Mouse (Mus musculus) limb, embryonic 15.5 days (tissue): ENCODE data around the gene Igf1r. TPM values are rescaled to one million over a fixed set of nuclear protein-coding genes. Genes with fewer than 3 reads are reported as not detected.

ENCODE experiments used
- ATAC-seq: fragments of 200-750 bp; cut with Nextera tagmentation; 2 replicates; pipeline ENCODE4 v1.8.0; 2017; ENCODE audit warnings: low read depth, moderate TSS enrichment; ENCODE audit not compliant: insufficient number of reproducible peaks, low FRiP score, low TSS enrichment
- H3K27ac ChIP-seq: fragments of 300-500 bp; sonication (generic); 2 replicates; pipeline ENCODE4 v1.5.1; 2015; ENCODE audit warnings: moderate library complexity, mild to moderate bottlenecking, inconsistent platforms
- H3K27me3 ChIP-seq: fragments of 300-500 bp; sonication (generic); 2 replicates; pipeline ENCODE4 v1.6.1; 2015; ENCODE audit warnings: inconsistent platforms
- H3K36me3 ChIP-seq: fragments of 300-500 bp; sonication (generic); 2 replicates; pipeline ENCODE4 v1.6.1; 2015; ENCODE audit warnings: inconsistent platforms
- H3K4me1 ChIP-seq: fragments of 300-500 bp; sonication (generic); 2 replicates; pipeline ENCODE4 v1.6.1; 2015; ENCODE audit warnings: inconsistent platforms
- H3K4me2 ChIP-seq: fragments of 300-500 bp; sonication (generic); 2 replicates; pipeline ENCODE4 v1.6.1; 2015; ENCODE audit warnings: mild to moderate bottlenecking, inconsistent platforms
- H3K4me3 ChIP-seq: fragments of 300-500 bp; sonication (generic); 2 replicates; pipeline ENCODE4 v1.5.1; 2015; ENCODE audit warnings: mild to moderate bottlenecking, inconsistent platforms
- H3K9ac ChIP-seq: fragments of 300-500 bp; sonication (generic); 2 replicates; pipeline ENCODE4 v1.6.1; 2015; ENCODE audit warnings: inconsistent platforms
- H3K9me3 ChIP-seq: fragments of 300-500 bp; sonication (generic); 2 replicates; pipeline ENCODE4 v1.6.1; 2016; ENCODE audit warnings: inconsistent platforms
- WGBS: fragments of 180-500 bp; shearing (Covaris S2); methylation state at CpG from one replicate; pipeline ENCODE4 v1.1.7; 2015; 5-methylcytosine and 5-hydroxymethylcytosine counted together
- polyA plus RNA-seq: library from polyadenylated mRNA; unstranded; fragments of >200 nt; fragmentation: Nextera tagmentation; extraction: Ambion mirVana; gene quantifications from 2 replicates; pipeline ENCODE4 v1.2.1, GENCODE M21; 2015

Gene Igf1r
- polyA plus RNA-seq, 1 experiment from 2014 or later = 26.3 TPM

DNA sequence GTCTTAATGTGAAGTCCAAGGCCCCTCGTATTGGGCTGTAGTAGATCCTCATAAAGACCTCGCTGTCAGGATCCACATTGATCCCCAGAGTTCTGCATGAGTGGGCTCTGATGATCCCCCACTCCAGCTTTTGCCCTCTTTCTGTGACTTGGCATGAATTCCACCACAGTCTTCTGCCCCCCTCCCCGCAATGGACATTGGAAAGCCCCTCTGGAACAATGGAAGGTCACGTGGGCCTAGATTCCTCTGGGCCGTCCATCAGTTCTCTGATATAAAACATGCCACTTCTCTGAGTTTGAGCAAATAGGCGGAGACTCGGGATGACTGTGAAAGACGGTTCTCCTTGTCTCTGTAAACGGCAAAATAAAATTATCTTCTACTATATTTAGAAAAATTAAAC lies 8.1 kb downstream of the Igf1r start:
- H3K9me3 ChIP-seq = no peaks in the 10 kb centered on the region
- H3K9ac ChIP-seq = no peak overlapping the region
- 60% methylated on average over 9 of the region's 9 CpGs for WGBS
- H3K4me2 ChIP-seq = no peak overlapping the region
- H3K4me1 ChIP-seq = peaks cover 52% of the 10 kb centered on the region
- H3K27me3 ChIP-seq = no peaks in the 10 kb centered on the region
- no peaks in the 10 kb centered on the region for H3K36me3 ChIP-seq
- no peak for ATAC-seq
- H3K4me3 ChIP-seq = no peak overlapping the region
- H3K27ac ChIP-seq = no peak overlapping the region

DNA sequence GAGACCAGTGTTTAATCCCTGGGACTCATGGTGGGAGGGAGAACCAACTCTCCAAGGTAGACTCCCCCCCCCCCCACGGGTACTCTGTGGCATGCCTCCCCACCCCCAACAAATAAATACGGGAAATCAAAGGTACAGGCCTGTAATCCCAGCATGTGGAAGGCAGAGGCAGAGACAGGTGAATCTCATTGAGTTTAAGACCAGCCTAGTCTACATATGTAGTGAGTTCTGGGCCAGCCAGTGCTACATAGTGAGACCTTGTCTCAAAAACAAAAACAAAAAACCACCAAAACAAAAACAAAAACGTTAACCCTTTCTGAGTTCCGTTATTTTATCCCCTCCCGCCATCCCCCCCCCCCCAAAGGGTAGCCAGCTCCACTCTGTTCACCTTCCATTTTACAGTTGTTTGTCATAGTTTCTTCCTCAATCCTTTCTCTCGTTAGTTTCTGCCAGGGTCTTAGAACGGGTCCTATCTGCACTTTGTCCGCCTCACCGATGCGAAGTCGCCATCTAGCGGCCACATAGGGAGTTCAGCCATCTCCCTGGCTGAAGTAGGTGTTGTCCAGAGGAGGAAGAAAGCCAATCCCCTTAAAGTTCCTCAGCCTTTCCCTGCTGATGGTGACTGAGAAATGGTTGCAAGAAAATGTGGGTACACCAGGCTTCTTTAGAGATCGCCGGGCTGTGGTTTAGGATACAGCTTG lies 9.1 kb downstream of the Igf1r start:
- WGBS = 9% methylated on average over 14 of the region's 14 CpGs
- no peak overlapping the region for H3K4me3 ChIP-seq

GRCm38 (mm10) chr7:67963691-67964090 lies 11.1 kb downstream of the Igf1r start:
- Histone ChIP-seq H3K36me3 (no peaks in the 10 kb centered on the region), H3K4me1 (peaks cover 52% of the 10 kb centered on the region), H3K4me3 (no peak overlapping the region), H3K9me3 (no peaks in the 10 kb centered on the region), H3K9ac (no peak overlapping the region), H3K27ac (no peak overlapping the region), H3K4me2 (no peak overlapping the region), H3K27me3 (no peaks in the 10 kb centered on the region)
- 83% methylated on average over 3 of the region's 3 CpGs for WGBS
- ATAC-seq = no peak

More for the DNA sequence above, 9.1 kb downstream of the Igf1r start:
- Histone ChIP-seq H3K27me3 (no peaks in the 10 kb centered on the region), H3K36me3 (no peaks in the 10 kb centered on the region), H3K9me3 (no peaks in the 10 kb centered on the region), H3K27ac (no peak overlapping the region), H3K4me2 (no peak overlapping the region), H3K4me1 (peaks cover 54% of the 10 kb centered on the region), H3K9ac (no peak overlapping the region)
- no peak for ATAC-seq

GRCm38 (mm10) chr7:67968394-67968793 lies 15.8 kb downstream of the Igf1r start:
- H3K9me3 ChIP-seq = no peaks in the 10 kb centered on the region
- 60% methylated on average over 12 of the region's 12 CpGs for WGBS
- H3K4me2 ChIP-seq = no peak overlapping the region
- no peak for ATAC-seq
- H3K4me1 ChIP-seq = peaks cover 66% of the 10 kb centered on the region
- no peak overlapping the region for H3K9ac ChIP-seq
- H3K36me3 ChIP-seq = 0 out of 2 replicates have a peak, but pooled peaks cover 5% of the 10 kb centered on the region
- no peak overlapping the region for H3K27ac ChIP-seq
- H3K4me3 ChIP-seq = no peak overlapping the region
- no peaks in the 10 kb centered on the region for H3K27me3 ChIP-seq

GRCm38 (mm10) chr7:67969076-67969475 lies 16.4 kb downstream of the Igf1r start:
- peaks cover 72% of the 10 kb centered on the region for H3K4me1 ChIP-seq
- no peak overlapping the region for H3K9ac ChIP-seq
- WGBS = 73% methylated on average over 9 of the region's 9 CpGs
- 0 out of 2 replicates have a peak, but pooled peaks cover 5% of the 10 kb centered on the region for H3K36me3 ChIP-seq
- H3K27me3 ChIP-seq = no peaks in the 10 kb centered on the region
- no peak overlapping the region for H3K27ac ChIP-seq
- ATAC-seq = no peak
- H3K4me2 ChIP-seq = no peak overlapping the region
- H3K4me3 ChIP-seq = no peak overlapping the region
- H3K9me3 ChIP-seq = no peaks in the 10 kb centered on the region

DNA sequence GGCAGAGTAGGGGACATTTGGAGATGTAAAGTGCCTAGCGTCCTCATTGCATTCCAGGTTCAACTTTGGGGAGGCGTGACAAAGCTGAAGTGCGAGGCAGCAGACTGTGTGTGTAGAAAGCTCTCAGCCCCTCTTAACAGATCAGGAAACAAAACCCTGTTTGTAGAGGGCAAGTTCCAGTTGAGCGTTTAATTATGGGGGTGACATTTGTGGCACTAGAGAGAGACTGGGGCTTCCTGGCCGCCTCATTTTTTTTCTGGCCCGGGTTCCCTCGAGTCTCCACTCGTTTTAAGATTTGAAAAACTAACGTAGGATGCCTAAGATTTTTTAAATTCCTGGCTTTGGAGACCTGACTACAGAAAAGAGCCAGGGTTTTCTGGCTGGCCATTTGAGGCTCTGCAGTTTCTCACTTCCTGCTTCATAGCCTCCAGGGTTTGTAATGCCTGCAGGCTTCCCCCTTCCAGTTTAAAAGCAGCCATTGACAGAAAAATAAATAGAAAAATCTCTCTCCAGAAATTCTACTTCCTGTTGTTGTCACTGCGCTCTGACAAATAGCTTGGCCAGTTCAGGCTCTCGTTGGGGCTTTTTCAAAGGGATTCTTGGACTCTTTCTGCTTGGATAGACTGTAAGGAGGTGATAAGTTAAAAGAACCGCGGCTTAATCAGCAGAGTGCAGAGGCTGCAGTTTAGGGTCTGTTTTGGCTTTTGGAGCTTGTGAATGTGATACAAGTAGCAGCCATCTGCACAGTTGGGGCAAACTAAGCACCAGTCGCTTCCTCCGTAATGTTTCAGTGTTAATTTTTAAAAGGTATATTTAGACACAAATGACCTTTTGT lies 20.8 kb downstream of the Igf1r start:
- H3K9me3 ChIP-seq = no peaks in the 10 kb centered on the region
- H3K27me3 ChIP-seq = no peaks in the 10 kb centered on the region
- no peak for ATAC-seq
- peak overlapping the region; percentile 7; the same call in 1 of the 2 replicates for H3K4me3 ChIP-seq
- H3K9ac ChIP-seq = no peak overlapping the region
- H3K4me2 ChIP-seq = peak overlapping the region; percentile 25; the same call in 1 of the 2 replicates
- H3K27ac ChIP-seq = peak overlapping the region; percentile 81
- 0 out of 2 replicates have a peak, but pooled peaks cover 5% of the 10 kb centered on the region for H3K36me3 ChIP-seq
- 11% methylated on average over 15 of the region's 15 CpGs for WGBS
- H3K4me1 ChIP-seq = peaks cover 46% of the 10 kb centered on the region

GRCm38 (mm10) chr7:67981956-67982355 lies 29.3 kb downstream of the Igf1r start:
- H3K36me3 ChIP-seq = no peaks in the 10 kb centered on the region
- WGBS = 31% methylated on average over 3 of the region's 3 CpGs
- H3K4me1 ChIP-seq = peaks cover 40% of the 10 kb centered on the region
- no peak overlapping the region for H3K4me3 ChIP-seq
- H3K27me3 ChIP-seq = no peaks in the 10 kb centered on the region
- H3K4me2 ChIP-seq = no peak overlapping the region
- H3K9ac ChIP-seq = no peak overlapping the region
- no peak for ATAC-seq
- H3K27ac ChIP-seq = no peak overlapping the region
- H3K9me3 ChIP-seq = no peaks in the 10 kb centered on the region

- Histone ChIP-seq H3K4me3 (no peak overlapping the region), H3K27ac (no peak overlapping the region), H3K4me1 (peaks cover 44% of the 10 kb centered on the region), H3K27me3 (no peaks in the 10 kb centered on the region), H3K36me3 (no peaks in the 10 kb centered on the region), H3K9me3 (no peaks in the 10 kb centered on the region), H3K4me2 (no peak overlapping the region), H3K9ac (no peak overlapping the region)
- 49% methylated on average over 8 of the region's 8 CpGs for WGBS
- no peak for ATAC-seq
Observed at GRCm38 (mm10) chr7:67982809-67983208, 30.2 kb downstream of the Igf1r start.

- no peaks in the 10 kb centered on the region for H3K9me3 ChIP-seq
- H3K4me1 ChIP-seq = peaks cover 44% of the 10 kb centered on the region
- 68% methylated on average over 7 of the region's 7 CpGs for WGBS
Observed at GRCm38 (mm10) chr7:67983451-67983850, 30.8 kb downstream of the Igf1r start.

DNA sequence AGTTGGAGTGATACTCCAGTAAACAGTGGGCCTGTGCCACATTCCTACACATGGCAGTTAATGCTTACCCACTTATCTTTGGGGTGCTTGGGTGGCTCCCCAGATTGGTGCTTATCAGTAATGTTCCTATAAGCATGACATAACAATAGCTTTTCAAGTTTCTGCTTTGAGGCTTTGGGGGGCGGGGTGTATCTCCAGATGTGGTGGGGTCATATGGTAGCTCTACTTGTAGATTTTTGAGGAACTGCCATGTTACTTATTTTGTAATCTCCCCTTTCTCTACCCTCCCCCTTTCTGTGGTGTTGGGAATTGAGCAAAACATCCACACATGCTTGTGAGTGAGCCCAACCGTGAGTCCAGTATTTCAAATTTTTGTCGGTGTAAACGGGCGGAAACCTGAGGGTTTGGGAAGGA lies 32.4 kb downstream of the Igf1r start:
- Histone ChIP-seq H3K4me2 (no peak overlapping the region), H3K9me3 (no peaks in the 10 kb centered on the region), H3K4me1 (peaks cover 50% of the 10 kb centered on the region), H3K36me3 (no peaks in the 10 kb centered on the region), H3K4me3 (no peak overlapping the region), H3K9ac (no peak overlapping the region), H3K27ac (no peak overlapping the region), H3K27me3 (no peaks in the 10 kb centered on the region)
- 63% methylated on average over 5 of the region's 5 CpGs for WGBS
- no peak for ATAC-seq

More at GRCm38 (mm10) chr7:67983451-67983850, 30.8 kb downstream of the Igf1r start:
- H3K9ac ChIP-seq = no peak overlapping the region
- no peak overlapping the region for H3K4me3 ChIP-seq
- H3K36me3 ChIP-seq = no peaks in the 10 kb centered on the region
- H3K4me2 ChIP-seq = no peak overlapping the region
- no peak for ATAC-seq
- H3K27me3 ChIP-seq = no peaks in the 10 kb centered on the region
- H3K27ac ChIP-seq = no peak overlapping the region

DNA sequence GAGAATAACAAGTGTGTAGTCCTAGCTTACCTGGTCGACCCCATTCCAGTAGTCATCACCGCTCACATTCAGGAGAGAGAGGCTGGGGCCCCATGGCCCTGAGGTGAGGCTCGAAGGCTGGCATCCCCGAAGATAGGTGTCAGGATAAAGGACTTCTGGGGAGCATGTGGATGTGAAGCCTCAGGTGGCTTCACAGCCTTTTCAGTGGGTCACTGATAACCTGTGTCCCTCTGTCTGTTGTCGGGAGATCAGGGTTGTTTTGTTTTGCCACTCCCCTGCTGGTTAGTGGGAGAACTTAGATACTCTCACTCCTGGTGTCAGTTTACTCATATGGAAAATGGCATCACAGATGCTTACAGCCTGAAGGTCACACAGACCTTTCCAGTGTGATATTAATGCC lies 32.9 kb downstream of the Igf1r start:
- H3K4me3 ChIP-seq = no peak overlapping the region
- no peak for ATAC-seq
- no peak overlapping the region for H3K4me2 ChIP-seq
- no peak overlapping the region for H3K27ac ChIP-seq
- peaks cover 50% of the 10 kb centered on the region for H3K4me1 ChIP-seq
- H3K9me3 ChIP-seq = no peaks in the 10 kb centered on the region
- WGBS = 79% methylated on average over 5 of the region's 5 CpGs
- H3K36me3 ChIP-seq = no peaks in the 10 kb centered on the region
- H3K9ac ChIP-seq = no peak overlapping the region
- no peaks in the 10 kb centered on the region for H3K27me3 ChIP-seq

GRCm38 (mm10) chr7:67986277-67986676 lies 33.6 kb downstream of the Igf1r start:
- H3K9ac ChIP-seq = no peak overlapping the region
- 0 out of 2 replicates have a peak overlapping the region, but pooled peaks have one; percentile 2 for H3K27ac ChIP-seq
- H3K36me3 ChIP-seq = no peaks in the 10 kb centered on the region
- no peak for ATAC-seq
- 78% methylated on average over 10 of the region's 10 CpGs for WGBS
- H3K4me1 ChIP-seq = peaks cover 47% of the 10 kb centered on the region
- H3K27me3 ChIP-seq = no peaks in the 10 kb centered on the region
- H3K4me3 ChIP-seq = no peak overlapping the region
- H3K4me2 ChIP-seq = no peak overlapping the region
- no peaks in the 10 kb centered on the region for H3K9me3 ChIP-seq
